Mouse (Mus musculus) embryonic fibroblast, embryonic 13.5 days (primary cell): ENCODE data around the gene Txlnb. TPM values are rescaled to one million over a fixed set of nuclear protein-coding genes. Genes with fewer than 3 reads are reported as not detected.

Experiments
- H3K27ac ChIP-seq: 2 replicates; pipeline ENCODE4 v1.5.1; 2012; ENCODE audit warnings: low read length, control low read depth, inconsistent platforms; ENCODE audit not compliant: insufficient read depth
- H3K4me1 ChIP-seq: 2 replicates; pipeline ENCODE4 v1.6.1; 2011; ENCODE audit warnings: low read length; ENCODE audit not compliant: control insufficient read depth, insufficient read depth
- H3K4me3 ChIP-seq: 2 replicates; pipeline ENCODE4 v1.5.1; 2011; ENCODE audit warnings: mild to moderate bottlenecking, control low read depth, low read length; ENCODE audit not compliant: insufficient read depth
- CTCF ChIP-seq: IDR thresholded peaks from 2 replicates; pipeline ENCODE4 v1.5.1; 2011; ENCODE audit warnings: mild to moderate bottlenecking, control low read depth, low read length, moderate library complexity, borderline replicate concordance; ENCODE audit not compliant: insufficient read depth
- POLR2A ChIP-seq: IDR thresholded peaks from 2 replicates; pipeline ENCODE4 v1.6.1; 2011; ENCODE audit warnings: low read depth, mild to moderate bottlenecking, control low read depth, low read length, moderate library complexity
- polyA plus RNA-seq: library from polyadenylated mRNA; stranded (reverse); fragments of >200 nt; gene quantifications from 2 replicates; pipeline ENCODE4 v1.2.4, GENCODE M21; 2011; ENCODE audit warnings: low read depth; ENCODE audit not compliant: missing spikeins, insufficient read length

Txlnb gene
- polyA plus RNA-seq, 1 experiment, result 1.4 TPM

DNA sequence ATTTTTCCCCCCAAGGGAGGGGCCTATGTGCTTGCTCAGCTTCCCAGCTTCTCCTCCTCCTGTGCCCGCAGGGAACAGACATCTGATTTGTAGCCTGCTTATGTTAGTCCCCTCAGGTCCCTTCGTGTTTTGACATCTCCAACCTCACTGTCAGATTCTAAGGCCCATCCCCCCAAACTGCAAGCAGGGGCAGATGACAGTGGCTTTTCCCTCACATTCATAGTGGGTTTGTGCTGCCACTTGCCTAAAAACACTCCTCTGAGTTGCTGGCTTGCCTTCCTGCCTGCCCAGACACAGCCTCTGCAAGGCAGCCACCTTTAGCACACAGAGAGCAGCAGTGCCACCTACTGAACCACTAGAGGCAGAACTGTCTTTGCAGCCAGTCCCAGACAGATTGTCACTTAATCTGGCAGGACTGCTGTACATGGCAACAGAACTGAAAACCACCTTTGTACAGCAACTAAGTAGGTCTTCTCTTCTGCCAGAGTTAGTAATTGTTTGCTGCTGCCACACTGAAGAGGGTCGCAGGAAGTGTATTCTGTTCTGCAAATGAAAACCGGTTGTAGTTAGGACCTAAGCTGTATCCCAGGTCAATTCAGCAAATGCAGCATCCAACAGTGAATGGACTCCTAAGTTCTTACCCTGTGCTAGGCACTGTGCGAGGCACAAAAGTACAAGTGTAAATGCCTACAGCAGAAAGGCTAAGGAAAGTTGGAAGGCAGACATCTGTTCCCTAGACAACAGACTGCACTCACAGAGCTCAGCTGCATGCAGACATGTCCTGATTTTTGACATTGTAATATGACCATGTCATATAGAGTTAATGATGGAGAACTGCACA lies 74.0 kb downstream of the Txlnb start:
- Histone ChIP-seq H3K4me1 (0 out of 2 replicates have a peak, but pooled peaks cover 4% of the 10 kb centered on the region), H3K4me3 (no peak overlapping the region), H3K27ac (no peak overlapping the region)
- peak; percentile 96 for TF ChIP-seq CTCF
- TF ChIP-seq POLR2A, result no peak

DNA sequence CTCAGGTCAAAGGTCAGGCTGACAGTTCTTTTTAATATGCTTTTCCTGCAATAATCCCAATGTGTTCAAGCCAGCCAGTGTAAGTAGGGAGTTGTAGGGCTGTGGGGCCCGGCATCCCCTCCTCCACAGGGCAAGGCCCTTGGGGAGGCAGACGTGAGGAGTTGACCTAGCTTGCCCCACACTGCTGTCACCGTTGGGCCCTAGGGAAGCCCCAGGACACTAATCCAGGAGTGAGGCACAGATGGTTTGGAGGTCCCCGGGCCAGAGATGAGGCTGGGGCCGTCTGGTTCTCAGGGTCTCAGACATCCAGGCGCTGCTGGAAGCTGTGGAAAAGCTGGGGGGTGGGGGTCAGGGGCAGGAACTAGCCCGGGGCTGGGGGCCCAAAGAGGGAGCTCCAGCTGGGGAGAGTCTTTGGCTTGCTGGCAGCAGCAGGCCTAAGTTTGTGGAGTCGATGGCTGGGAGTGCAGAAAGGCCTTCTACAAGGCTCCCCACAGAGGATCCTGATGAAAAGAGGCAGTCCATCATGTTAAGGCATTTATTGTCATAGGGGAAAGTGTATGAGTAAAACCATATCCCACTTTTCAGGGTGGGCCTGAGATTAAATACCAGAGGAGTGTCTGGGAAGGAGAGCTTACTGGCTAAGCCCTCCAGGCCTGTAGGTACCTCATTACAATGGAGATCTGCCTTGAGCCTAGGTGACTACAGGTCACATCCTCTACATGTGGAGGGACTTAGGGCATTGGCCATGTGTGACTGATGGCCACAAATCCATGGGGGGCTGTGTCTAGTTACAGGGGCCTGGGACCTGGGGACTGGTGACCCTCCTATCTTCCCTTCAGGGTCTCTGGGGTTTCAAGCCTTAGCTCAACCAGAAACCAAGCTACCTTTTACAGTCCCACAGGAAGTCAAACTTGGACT lies 82.2 kb downstream of the Txlnb start:
- H3K4me3 ChIP-seq, result no peak overlapping the region
- no peak for TF ChIP-seq POLR2A
- H3K27ac ChIP-seq, result no peak overlapping the region
- H3K4me1 ChIP-seq, result no peaks in the 10 kb centered on the region

DNA sequence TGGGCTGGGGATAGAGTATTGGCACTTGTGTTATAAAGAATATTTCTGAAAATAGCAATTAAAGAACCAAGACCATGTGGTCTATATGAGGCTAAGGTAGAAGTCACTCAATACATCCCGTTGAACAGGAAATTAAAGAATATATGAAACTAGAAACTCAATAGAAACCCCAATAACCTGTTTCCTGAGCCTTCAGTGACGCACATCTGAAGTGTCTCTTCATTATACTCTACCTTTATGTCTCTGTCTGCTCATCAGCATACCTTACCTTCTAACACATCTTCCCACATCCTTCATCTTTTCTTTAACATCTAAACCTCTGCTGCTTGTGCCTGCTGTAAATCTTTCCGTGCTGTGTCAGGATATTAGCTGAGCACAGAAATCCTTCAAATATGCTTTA lies 84.0 kb downstream of the Txlnb start:
- no peak for TF ChIP-seq CTCF
- TF ChIP-seq POLR2A, result no peak
- Histone ChIP-seq H3K4me1 (no peaks in the 10 kb centered on the region), H3K4me3 (no peak overlapping the region), H3K27ac (no peak overlapping the region)

DNA sequence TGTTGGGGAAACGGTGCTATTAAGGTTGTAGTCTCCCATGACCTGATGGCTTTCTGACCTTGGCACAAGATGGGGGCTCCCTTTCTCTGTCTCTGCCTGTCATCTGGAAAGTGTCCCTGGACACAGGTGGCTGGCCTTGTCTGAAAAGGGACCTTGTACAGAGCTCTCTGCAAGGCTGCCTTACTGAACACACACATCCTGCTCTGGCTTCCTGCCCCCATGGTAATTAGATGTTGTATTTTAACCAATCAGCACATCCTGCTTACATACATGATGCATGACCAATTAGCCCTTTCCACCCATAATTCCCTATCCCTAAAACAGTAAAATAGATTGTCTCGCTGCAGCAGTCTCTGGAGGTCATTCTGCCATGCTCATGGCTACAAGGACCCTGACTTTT lies 84.7 kb downstream of the Txlnb start:
- Histone ChIP-seq H3K27ac (no peak overlapping the region), H3K4me1 (no peaks in the 10 kb centered on the region), H3K4me3 (no peak overlapping the region)
- no peak for TF ChIP-seq POLR2A
- TF ChIP-seq CTCF, result no peak

Other genes starting within 250 kb of the Txlnb start
- 57.1 and 90.2 TPM in 2 replicates for gene Cited2, start 73.0 kb upstream of the Txlnb start, polyA plus RNA-seq
- gene Heca, start 151.8 kb downstream of the Txlnb start, polyA plus RNA-seq, result 16.6 and 18.8 TPM in 2 replicates
- gene Abracl, start 227.1 kb downstream of the Txlnb start, polyA plus RNA-seq, result 224 and 302 TPM in 2 replicates